ENCODE assay signal across 10 mouse cellular contexts in the genomic region with DNA sequence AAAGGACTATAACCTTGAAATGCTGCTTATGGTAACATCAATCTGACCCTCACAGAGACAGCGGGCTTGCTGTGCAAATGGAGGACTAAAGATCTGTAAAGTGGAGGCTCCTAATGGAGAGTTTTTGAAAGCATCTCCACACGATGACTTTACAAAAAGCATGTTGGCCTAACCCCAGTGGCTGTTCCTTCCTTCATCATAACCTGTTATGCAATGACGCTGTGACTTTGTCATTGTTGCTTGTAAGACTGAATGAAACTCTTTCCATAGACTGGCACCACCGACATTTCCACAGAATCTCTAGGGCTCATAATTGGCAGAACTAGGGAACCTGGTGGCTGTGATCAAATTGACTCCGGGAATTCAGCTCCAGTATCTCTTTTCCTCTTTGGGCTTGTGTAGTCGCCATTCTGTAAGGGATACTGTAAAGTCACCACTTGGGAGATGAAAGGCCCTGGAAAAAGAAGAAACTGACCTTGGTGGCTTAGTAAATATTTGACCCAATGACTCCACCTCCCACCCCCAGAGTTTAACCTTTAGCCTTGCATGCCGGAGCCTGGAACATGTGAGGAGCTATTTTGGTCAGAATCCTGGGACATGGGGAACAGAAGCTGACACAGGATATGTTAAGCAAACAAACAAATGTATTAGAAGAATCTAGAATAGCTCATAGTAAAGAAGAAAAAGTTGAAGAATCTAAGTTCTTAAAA. TPM values are rescaled to one million over a fixed set of nuclear protein-coding genes. Genes with fewer than 3 reads are reported as not detected.
DNase-seq lines count a peak whose midpoint lies in the region; ATAC-seq and TF ChIP-seq lines count a peak whose summit lies in the region.
"Had no signal": no experiment of that assay in that cellular context is flagged by ENCODE, and none has a peak within 500 bp of the region (broad histone marks: within the 10 kb centered on the region; RNA-seq: fewer than 3 reads in every experiment).

No protein-coding gene starts in this region.

- WGBS in kidney, embryonic 16.5 days = 58% methylated on average over 7 of the region's 7 CpGs
- 45% methylated on average over 7 of the region's 7 CpGs for WGBS in liver, embryonic 15.5 days (ENCODE audit: insufficient replicate concordance)
- 77% methylated on average over 7 of the region's 7 CpGs for WGBS in forebrain, embryonic 11.5 days

- no peak overlapping the region for H3K9ac ChIP-seq in kidney, embryonic 16.5 days (replicated peaks; ENCODE audit: low read length)
- H3K9ac ChIP-seq in liver, embryonic 15.5 days = no peak overlapping the region
- H3K9ac ChIP-seq in forebrain, embryonic 11.5 days (ENCODE audit: low read length) = no peak overlapping the region
- H3K9ac ChIP-seq: heart, embryonic 13.5 days had no signal

- no peaks in the 10 kb centered on the region for H3K9me3 ChIP-seq in kidney, embryonic 16.5 days (ENCODE audit: low read length)
- no peaks in the 10 kb centered on the region for H3K9me3 ChIP-seq in liver, embryonic 15.5 days (replicated peaks)
- no peaks in the 10 kb centered on the region for H3K9me3 ChIP-seq in forebrain, embryonic 11.5 days (ENCODE audit: control insufficient read depth, low read length)
- H3K9me3 ChIP-seq: heart, embryonic 13.5 days had no signal

- peaks cover 33% of the 10 kb centered on the region for H3K4me1 ChIP-seq in kidney, embryonic 16.5 days (ENCODE audit: insufficient read depth, low read length)
- H3K4me1 ChIP-seq in liver, embryonic 15.5 days (replicated peaks) = peaks cover 14% of the 10 kb centered on the region
- H3K4me1 ChIP-seq in forebrain, embryonic 11.5 days (replicated peaks; ENCODE audit: control insufficient read depth, insufficient read depth, low read length) = peaks cover 9% of the 10 kb centered on the region

- no peak overlapping the region for H3K4me3 ChIP-seq in gastrocnemius, adult 2 months
- no peak overlapping the region for H3K4me3 ChIP-seq in kidney, embryonic 16.5 days (ENCODE audit: low read length)
- no peak overlapping the region for H3K4me3 ChIP-seq in liver, embryonic 15.5 days (replicated peaks)
- no peak overlapping the region for H3K4me3 ChIP-seq in forebrain, embryonic 11.5 days (ENCODE audit: low read depth, low read length)
- H3K4me3 ChIP-seq: heart, embryonic 13.5 days had no signal

- DNase-seq in gastrocnemius, adult 2 months = no peak
- no peak for DNase-seq in gastrocnemius, postnatal 36 days
- no peak for DNase-seq in frontal cortex, postnatal 14 days (ENCODE audit: low spot score in 2 of 2)
- DNase-seq in adipocyte (ENCODE audit: low spot score) = no peak
- no peak for DNase-seq in forebrain, embryonic 11.5 days (ENCODE audit: low spot score)
- DNase-seq: cerebellum, adult 9-10 months had no signal

- ATAC-seq in common myeloid progenitor, adult 5-6 weeks (replicated peaks; ENCODE audit: low read depth, poor library complexity, severe bottlenecking) = peak; percentile 55
- peak; percentile 59; the same call in 1 of the 2 replicates for ATAC-seq in kidney, embryonic 16.5 days (ENCODE audit: low FRiP score, low TSS enrichment)
- peak; percentile 51; the same call in 1 of the 2 replicates for ATAC-seq in liver, embryonic 15.5 days (ENCODE audit: insufficient read depth)
- ATAC-seq in forebrain, embryonic 11.5 days (replicated peaks; ENCODE audit: low FRiP score) = no peak

- H3K4me2 ChIP-seq in kidney, embryonic 16.5 days (replicated peaks; ENCODE audit: low read depth, low read length) = no peak overlapping the region
- H3K4me2 ChIP-seq in liver, embryonic 15.5 days = peak overlapping the region; percentile 26; the same call in 1 of the 2 replicates
- H3K4me2 ChIP-seq in forebrain, embryonic 11.5 days (ENCODE audit: low read depth, low read length, severe bottlenecking) = no peak overlapping the region
- H3K4me2 ChIP-seq: heart, embryonic 13.5 days had no signal

- no peaks in the 10 kb centered on the region for H3K36me3 ChIP-seq in kidney, embryonic 16.5 days (ENCODE audit: insufficient read depth, low read length)
- no peaks in the 10 kb centered on the region for H3K36me3 ChIP-seq in liver, embryonic 15.5 days (replicated peaks)
- H3K36me3 ChIP-seq in forebrain, embryonic 11.5 days (ENCODE audit: control insufficient read depth, insufficient read depth, low read length) = no peaks in the 10 kb centered on the region
- H3K36me3 ChIP-seq: heart, embryonic 13.5 days had no signal

- no peak for TF ChIP-seq CTCF in gastrocnemius, adult 2 months (IDR thresholded peaks at IDR 0.05)

- intact Hi-C loops in gastrocnemius, adult 2 months (cut with DNase I) = no loop called here
- intact Hi-C loops in gastrocnemius, postnatal 36 days (cut with DNase I) = no loop called here

- peak overlapping the region; percentile 53; the same call in 1 of the 2 replicates for H3K27ac ChIP-seq in gastrocnemius, adult 2 months
- peak overlapping the region; percentile 2; the same call in 1 of the 2 replicates for H3K27ac ChIP-seq in kidney, embryonic 16.5 days (ENCODE audit: low read length)
- H3K27ac ChIP-seq in liver, embryonic 15.5 days (replicated peaks) = peak overlapping the region; percentile 68
- H3K27ac ChIP-seq in forebrain, embryonic 11.5 days (ENCODE audit: low read depth, low read length) = no peak overlapping the region
- H3K27ac ChIP-seq: heart, embryonic 13.5 days had no signal

- no peaks in the 10 kb centered on the region for H3K27me3 ChIP-seq in kidney, embryonic 16.5 days (ENCODE audit: insufficient read depth, low read length)
- H3K27me3 ChIP-seq in liver, embryonic 15.5 days = peaks cover 19% of the 10 kb centered on the region
- H3K27me3 ChIP-seq in forebrain, embryonic 11.5 days (ENCODE audit: control insufficient read depth, insufficient read depth, low read length) = peaks cover 5% of the 10 kb centered on the region; the same call in 1 of the 2 replicates
- H3K27me3 ChIP-seq: heart, embryonic 13.5 days had no signal

RNA-seq across cellular contexts. Expression of a gene that starts 30.4 kb away (rescaled TPM):
- total RNA-seq in gastrocnemius, adult 2 months (2021) = 10 to 100 TPM; 12.8 TPM
- total RNA-seq in gastrocnemius, postnatal 36 days (2021) = 10 to 100 TPM; 16.4 to 17.4 TPM
- total RNA-seq in common myeloid progenitor, adult 5-6 weeks (2017) = 28.8 and 37.5 TPM in 2 replicates
- 87.9 and 95.9 TPM in 2 replicates for polyA plus RNA-seq in kidney, embryonic 16.5 days (2015; fragmentation: Nextera tagmentation; extraction: Ambion mirVana)
- 19.1 and 25.6 TPM in 2 replicates for polyA plus RNA-seq in liver, embryonic 15.5 days (2015; fragmentation: Nextera tagmentation; extraction: Ambion mirVana)
- polyA plus RNA-seq in forebrain, embryonic 11.5 days (2014; fragmentation: Nextera tagmentation; extraction: Ambion mirVana) = 57.7 and 63.1 TPM in 2 replicates
